Mouse (Mus musculus) heart, postnatal 10 days (tissue): Measurements from ENCODE around the gene Zfp988. TPM values are rescaled to one million over a fixed set of nuclear protein-coding genes. Genes with fewer than 3 reads are reported as not detected.

ENCODE experiments used
- total RNA-seq, 2 experiments: library from RNA; stranded (reverse); gene quantifications; 2 replicates each; pipeline ENCODE4 v1.2.3; 2021

The Zfp988 gene
- total RNA-seq, 2 experiments from 2014 or later = not detected

Other genes with a start within 250 kb of the Zfp988 start
- 10 to 100 TPM in 1 of 2 experiments, 1 to 10 TPM in 1; 7.1 to 10.0 TPM for gene Zfp991, start 173.6 kb upstream of the Zfp988 start, total RNA-seq
- gene Zfp978, start 55.6 kb downstream of the Zfp988 start, total RNA-seq = under 1 TPM; 0.40 to 0.43 TPM
- 1 to 10 TPM; 8.4 to 9.3 TPM for gene Zfp982, start 186.7 kb downstream of the Zfp988 start, total RNA-seq
- under 1 TPM; 0.34 to 0.47 TPM for gene Gm16503, start 234.5 kb downstream of the Zfp988 start, total RNA-seq
- under 1 TPM; 0.14 to 0.62 TPM for gene Zfp985, start 247.6 kb downstream of the Zfp988 start, total RNA-seq